Mouse (Mus musculus) neural tube, embryonic 15.5 days (tissue): ENCODE measurements around the gene Gm3854. TPM values are rescaled to one million over a fixed set of nuclear protein-coding genes. Genes with fewer than 3 reads are reported as not detected.
"Not testable (repeated sequence)": the region's sequence is repeated elsewhere in the genome, so short reads cannot be mapped to it uniquely, and the experiment has no call there.

ENCODE experiments used
- ATAC-seq: fragments of 200-750 bp; cut with Nextera tagmentation; 2 replicates; pipeline ENCODE4 v1.8.0; 2017; ENCODE audit warnings: mild to moderate bottlenecking, moderate TSS enrichment, moderate library complexity; ENCODE audit not compliant: low FRiP score
- H3K27ac ChIP-seq: fragments of 300-500 bp; sonication (generic); replicated peaks from 2 replicates; pipeline ENCODE4 v1.5.1; 2015; ENCODE audit warnings: mild to moderate bottlenecking, inconsistent platforms
- H3K27me3 ChIP-seq: fragments of 300-500 bp; sonication (generic); replicated peaks from 2 replicates; pipeline ENCODE4 v1.6.1; 2015; ENCODE audit warnings: inconsistent platforms
- H3K36me3 ChIP-seq: fragments of 300-500 bp; sonication (generic); 2 replicates; pipeline ENCODE4 v1.6.1; 2015; ENCODE audit warnings: inconsistent platforms
- H3K4me1 ChIP-seq: fragments of 300-500 bp; sonication (generic); 2 replicates; pipeline ENCODE4 v1.6.1; 2015; ENCODE audit warnings: inconsistent platforms
- H3K4me2 ChIP-seq: fragments of 300-500 bp; sonication (generic); 2 replicates; pipeline ENCODE4 v1.6.1; 2015; ENCODE audit warnings: inconsistent platforms, mild to moderate bottlenecking, moderate library complexity
- H3K4me3 ChIP-seq: fragments of 300-500 bp; sonication (generic); replicated peaks from 2 replicates; pipeline ENCODE4 v1.5.1; 2015; ENCODE audit warnings: mild to moderate bottlenecking, inconsistent platforms
- H3K9ac ChIP-seq: fragments of 300-500 bp; sonication (generic); replicated peaks from 2 replicates; pipeline ENCODE4 v1.6.1; 2015; ENCODE audit warnings: mild to moderate bottlenecking, inconsistent platforms
- H3K9me3 ChIP-seq: fragments of 300-500 bp; sonication (generic); replicated peaks from 2 replicates; pipeline ENCODE4 v1.6.1; 2016; ENCODE audit warnings: inconsistent platforms
- WGBS: fragments of 180-500 bp; shearing (Covaris S2); methylation state at CpG from one replicate; pipeline ENCODE4 v1.1.7; 2015; ENCODE audit warnings: mixed read lengths; 5-methylcytosine and 5-hydroxymethylcytosine counted together
- polyA plus RNA-seq: library from polyadenylated mRNA; unstranded; fragments of >200 nt; fragmentation: Nextera tagmentation; extraction: Ambion mirVana; gene quantifications from 2 replicates; pipeline ENCODE4 v1.2.1, GENCODE M21; 2015

Gm3854 gene
- polyA plus RNA-seq, 1 experiment from 2014 or later, result 9.0 TPM

- ATAC-seq, result peak; percentile 93
- WGBS, result under 1% methylated on average over 37 of the region's 38 CpGs
These were observed 18.9 kb downstream of the Gm3854 start for GRCm38 (mm10) chr7:6362268-6363046.

GRCm38 (mm10) chr7:6363047-6363488 is 19.5 kb downstream of the Gm3854 start, which contains the start of gene Zfp78:
Gene Zfp78, plus strand, starts transcription at chr7:6363280.
- H3K27ac ChIP-seq, result peak within 1 kb of the TSS; percentile 92
- peak; percentile 84 for ATAC-seq
- under 1% methylated on average over 23 of the region's 23 CpGs for WGBS
- H3K36me3 ChIP-seq, result no peaks in the 10 kb centered on the region
- H3K9me3 ChIP-seq, result no peaks in the 10 kb centered on the region
- peak within 1 kb of the TSS; percentile 58 for H3K9ac ChIP-seq
- no peaks in the 10 kb centered on the region for H3K27me3 ChIP-seq
- H3K4me3 ChIP-seq, result peak within 1 kb of the TSS; percentile 55
- H3K4me2 ChIP-seq, result peak within 1 kb of the TSS; percentile 71
- H3K4me1 ChIP-seq, result peaks cover 19% of the 10 kb centered on the region

More at GRCm38 (mm10) chr7:6362268-6363046, 18.9 kb downstream of the Gm3854 start:
- peak overlapping the region; percentile 71 for H3K4me2 ChIP-seq
- H3K4me1 ChIP-seq, result peaks cover 19% of the 10 kb centered on the region
- peak overlapping the region; percentile 55 for H3K4me3 ChIP-seq
- H3K9ac ChIP-seq, result peak overlapping the region; percentile 58
- H3K9me3 ChIP-seq, result no peaks in the 10 kb centered on the region
- H3K27me3 ChIP-seq, result no peaks in the 10 kb centered on the region
- no peaks in the 10 kb centered on the region for H3K36me3 ChIP-seq
- H3K27ac ChIP-seq, result peak overlapping the region; percentile 92

- Histone ChIP-seq H3K9me3 (no peaks in the 10 kb centered on the region), H3K4me3 (no peak overlapping the region), H3K4me2 (peak overlapping the region; percentile 71; the same call in 1 of the 2 replicates), H3K27me3 (no peaks in the 10 kb centered on the region), H3K27ac (no peak overlapping the region), H3K4me1 (peaks cover 19% of the 10 kb centered on the region), H3K9ac (no peak overlapping the region), H3K36me3 (no peaks in the 10 kb centered on the region)
- WGBS, result 76% methylated on average over 1 of the region's 1 CpGs
- ATAC-seq, result no peak
These were observed 21.2 kb downstream of the Gm3854 start for GRCm38 (mm10) chr7:6364761-6365160.

GRCm38 (mm10) chr7:6367185-6367584 is 23.6 kb downstream of the Gm3854 start:
- ATAC-seq, result no peak
- H3K4me1 ChIP-seq, result peaks cover 17% of the 10 kb centered on the region
- no peak overlapping the region for H3K4me3 ChIP-seq
- 95% methylated on average over 5 of the region's 5 CpGs for WGBS
- no peak overlapping the region for H3K9ac ChIP-seq
- H3K36me3 ChIP-seq, result no peaks in the 10 kb centered on the region
- H3K27me3 ChIP-seq, result no peaks in the 10 kb centered on the region
- no peak overlapping the region for H3K4me2 ChIP-seq
- no peaks in the 10 kb centered on the region for H3K9me3 ChIP-seq
- no peak overlapping the region for H3K27ac ChIP-seq

GRCm38 (mm10) chr7:6368146-6368545 is 24.6 kb downstream of the Gm3854 start:
- not testable (repeated sequence) for ATAC-seq

GRCm38 (mm10) chr7:6369460-6369859 is 25.9 kb downstream of the Gm3854 start:
- 84% methylated on average over 3 of the region's 3 CpGs for WGBS
- peaks cover 7% of the 10 kb centered on the region for H3K4me1 ChIP-seq
- H3K27me3 ChIP-seq, result no peaks in the 10 kb centered on the region
- no peak overlapping the region for H3K4me3 ChIP-seq
- ATAC-seq, result no peak
- H3K36me3 ChIP-seq, result no peaks in the 10 kb centered on the region
- no peak overlapping the region for H3K27ac ChIP-seq
- H3K9me3 ChIP-seq, result no peaks in the 10 kb centered on the region
- H3K9ac ChIP-seq, result no peak overlapping the region
- no peak overlapping the region for H3K4me2 ChIP-seq

More at GRCm38 (mm10) chr7:6368146-6368545, 24.6 kb downstream of the Gm3854 start:
- not testable (repeated sequence) for H3K36me3 ChIP-seq, H3K4me2 ChIP-seq, H3K27me3 ChIP-seq, H3K9me3 ChIP-seq, H3K9ac ChIP-seq, H3K27ac ChIP-seq, H3K4me3 ChIP-seq
- H3K4me1 ChIP-seq, result peaks cover 17% of the 10 kb centered on the region
- 83% methylated on average over 5 of the region's 5 CpGs for WGBS

GRCm38 (mm10) chr7:6372993-6373392 is 29.4 kb downstream of the Gm3854 start:
- Histone ChIP-seq H3K9me3 (no peaks in the 10 kb centered on the region), H3K27me3 (no peaks in the 10 kb centered on the region), H3K4me2 (no peak overlapping the region), H3K9ac (no peak overlapping the region), H3K27ac (no peak overlapping the region), H3K36me3 (peaks cover 4% of the 10 kb centered on the region; the same call in 1 of the 2 replicates), H3K4me3 (no peak overlapping the region), H3K4me1 (no peaks in the 10 kb centered on the region)
- ATAC-seq, result no peak
- 86% methylated on average over 3 of the region's 3 CpGs for WGBS

GRCm38 (mm10) chr7:6378441-6378840 is 34.9 kb downstream of the Gm3854 start:
- 84% methylated on average over 8 of the region's 8 CpGs for WGBS

GRCm38 (mm10) chr7:6381431-6381830 is 37.9 kb downstream of the Gm3854 start:
- H3K4me2 ChIP-seq, result no peak overlapping the region
- no peak overlapping the region for H3K9ac ChIP-seq
- no peak for ATAC-seq
- H3K4me3 ChIP-seq, result no peak overlapping the region
- no peaks in the 10 kb centered on the region for H3K9me3 ChIP-seq
- H3K36me3 ChIP-seq, result peaks cover 18% of the 10 kb centered on the region
- 84% methylated on average over 2 of the region's 2 CpGs for WGBS
- no peaks in the 10 kb centered on the region for H3K27me3 ChIP-seq
- no peak overlapping the region for H3K27ac ChIP-seq
- H3K4me1 ChIP-seq, result peaks cover 21% of the 10 kb centered on the region

More at GRCm38 (mm10) chr7:6378441-6378840, 34.9 kb downstream of the Gm3854 start:
- no peak overlapping the region for H3K4me2 ChIP-seq
- peaks cover 21% of the 10 kb centered on the region for H3K36me3 ChIP-seq
- peaks cover 12% of the 10 kb centered on the region for H3K4me1 ChIP-seq
- no peak overlapping the region for H3K27ac ChIP-seq
- no peak overlapping the region for H3K9ac ChIP-seq
- no peaks in the 10 kb centered on the region for H3K27me3 ChIP-seq
- no peaks in the 10 kb centered on the region for H3K9me3 ChIP-seq
- ATAC-seq, result no peak
- H3K4me3 ChIP-seq, result no peak overlapping the region

- H3K9ac ChIP-seq, result peak within 1 kb of the TSS; percentile 72
- H3K27me3 ChIP-seq, result no peaks in the 10 kb centered on the region
- WGBS, result under 1% methylated on average over 28 of the region's 28 CpGs
- peak within 1 kb of the TSS; percentile 88 for H3K4me2 ChIP-seq
- peaks cover 21% of the 10 kb centered on the region for H3K4me1 ChIP-seq
- ATAC-seq, result peak; percentile 94
- peak within 1 kb of the TSS; percentile 70 for H3K27ac ChIP-seq
- no peaks in the 10 kb centered on the region for H3K9me3 ChIP-seq
- peak within 1 kb of the TSS; percentile 79 for H3K4me3 ChIP-seq
- H3K36me3 ChIP-seq, result peaks cover 23% of the 10 kb centered on the region
These were observed 39.5 kb downstream of the Gm3854 start, which contains the start of gene Zfp28 for GRCm38 (mm10) chr7:6383044-6383455. Gene Zfp28, plus strand, starts transcription at chr7:6383295.

- ATAC-seq, result peak; percentile 1; the same call in 1 of the 2 replicates
- H3K9ac ChIP-seq, result peak overlapping the region; percentile 72
- H3K4me2 ChIP-seq, result peak overlapping the region; percentile 88
- H3K4me1 ChIP-seq, result peaks cover 21% of the 10 kb centered on the region
- H3K9me3 ChIP-seq, result no peaks in the 10 kb centered on the region
- no peaks in the 10 kb centered on the region for H3K27me3 ChIP-seq
- H3K27ac ChIP-seq, result no peak overlapping the region
- 77% methylated on average over 8 of the region's 8 CpGs for WGBS
- H3K36me3 ChIP-seq, result peaks cover 14% of the 10 kb centered on the region; the same call in 1 of the 2 replicates
- H3K4me3 ChIP-seq, result peak overlapping the region; percentile 79
These were observed 40.5 kb downstream of the Gm3854 start for GRCm38 (mm10) chr7:6384011-6384410.

GRCm38 (mm10) chr7:6386995-6387394 is 43.4 kb downstream of the Gm3854 start:
- Histone ChIP-seq H3K36me3 (peaks cover 32% of the 10 kb centered on the region), H3K9ac (no peak overlapping the region), H3K27me3 (no peaks in the 10 kb centered on the region), H3K9me3 (no peaks in the 10 kb centered on the region), H3K4me1 (peaks cover 20% of the 10 kb centered on the region), H3K4me2 (no peak overlapping the region), H3K4me3 (no peak overlapping the region), H3K27ac (no peak overlapping the region)
- 94% methylated on average over 8 of the region's 8 CpGs for WGBS
- ATAC-seq, result no peak
